Mouse (Mus musculus) right cerebral cortex, postnatal 10 days (tissue): ENCODE measurements around the gene Plekhg5.

Source experiments
- DNase-seq, 2 experiments: peaks; one replicate each; pipeline ENCODE4 v3.0.0; 2021; ENCODE audit warnings: low spot score in 2 of 2

Gene Plekhg5

GRCm38 (mm10) chr4:152146033-152146827 lies 73.9 kb downstream of the Plekhg5 start:
- DNase-seq = no peak

GRCm38 (mm10) chr4:152150546-152150945 lies 78.2 kb downstream of the Plekhg5 start:
- DNase-seq = no peak

- DNase-seq = no peak
These were observed 79.2 kb downstream of the Plekhg5 start for GRCm38 (mm10) chr4:152151451-152151965.

DNA sequence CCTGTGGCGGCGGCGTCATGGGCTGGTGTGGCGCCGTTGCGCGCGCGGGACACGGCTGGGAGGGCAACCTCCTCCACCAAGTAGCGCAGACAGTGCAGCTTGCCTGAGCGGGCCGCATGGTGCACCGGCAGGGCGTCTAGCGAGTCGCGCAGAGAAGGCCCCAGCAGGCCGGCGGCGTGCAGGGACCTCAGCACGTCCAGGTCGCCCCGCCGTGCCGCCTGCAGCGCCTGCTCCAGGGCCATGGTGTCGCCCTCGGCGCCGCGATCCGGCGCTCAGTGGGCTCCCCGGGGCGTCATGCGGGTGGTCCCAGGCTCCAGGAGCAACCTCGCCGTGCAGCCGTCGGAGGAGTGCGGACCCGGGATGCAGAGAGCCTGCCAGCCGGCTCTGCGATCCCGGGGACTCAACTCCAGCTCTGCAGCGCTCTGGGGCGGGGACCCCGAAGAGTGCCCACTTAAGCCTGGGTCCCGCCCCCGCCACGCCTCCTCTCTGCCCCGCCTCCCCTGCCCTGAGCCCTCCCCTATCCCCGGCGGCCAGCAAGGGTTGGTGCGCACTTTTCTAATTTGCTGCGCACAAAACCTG lies 79.8 kb downstream of the Plekhg5 start, which contains the start of gene Espn:
Gene Espn (minus strand): TSS at position 406 of the 579 bp plus-strand sequence.
- DNase-seq = no peak

GRCm38 (mm10) chr4:152153771-152154177 lies 81.5 kb downstream of the Plekhg5 start:
- peak; percentile 76 to 86 for DNase-seq

GRCm38 (mm10) chr4:152155019-152155418 lies 82.7 kb downstream of the Plekhg5 start:
- DNase-seq = no peak

- DNase-seq = no peak
These were observed 85.7 kb downstream of the Plekhg5 start for GRCm38 (mm10) chr4:152157779-152158584.

DNA sequence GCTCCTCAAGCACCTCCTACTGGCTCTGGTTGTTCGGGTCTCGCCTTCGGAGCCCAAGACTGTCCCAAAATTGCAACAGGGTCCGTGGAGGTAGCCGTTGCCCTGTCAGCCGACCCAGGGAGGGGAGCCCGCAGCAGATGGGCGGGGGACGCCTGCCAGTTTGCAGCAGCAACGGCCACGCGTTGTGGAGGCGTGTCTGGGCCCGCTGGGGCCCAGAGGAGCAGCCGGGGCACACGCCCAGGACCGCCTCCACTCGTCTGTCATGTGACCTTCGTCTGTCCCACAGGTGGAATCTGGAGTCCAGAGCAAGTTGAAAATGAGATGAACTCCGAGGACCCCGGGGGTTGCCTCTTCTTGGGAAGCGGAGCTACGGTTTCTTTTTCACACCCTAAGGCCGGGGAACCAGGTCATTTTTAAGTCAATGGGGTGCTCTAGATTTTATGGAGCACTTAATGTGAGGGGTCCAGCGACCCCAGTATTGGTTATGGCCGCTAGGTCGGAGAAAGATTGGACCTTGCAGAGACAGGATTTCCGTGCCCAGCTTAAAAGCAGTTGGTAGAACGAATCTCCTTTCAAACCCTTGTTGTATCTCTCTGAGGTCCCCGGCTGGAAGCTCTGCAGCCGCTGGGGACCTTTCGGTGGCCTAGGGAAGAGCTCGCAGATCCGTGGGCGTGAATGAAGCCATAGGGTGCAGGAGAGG lies 86.4 kb downstream of the Plekhg5 start, which contains the start of gene Hes2:
Gene Hes2 (plus strand): TSS at position 283 of the 700 bp plus-strand sequence.
- DNase-seq = no peak

DNA sequence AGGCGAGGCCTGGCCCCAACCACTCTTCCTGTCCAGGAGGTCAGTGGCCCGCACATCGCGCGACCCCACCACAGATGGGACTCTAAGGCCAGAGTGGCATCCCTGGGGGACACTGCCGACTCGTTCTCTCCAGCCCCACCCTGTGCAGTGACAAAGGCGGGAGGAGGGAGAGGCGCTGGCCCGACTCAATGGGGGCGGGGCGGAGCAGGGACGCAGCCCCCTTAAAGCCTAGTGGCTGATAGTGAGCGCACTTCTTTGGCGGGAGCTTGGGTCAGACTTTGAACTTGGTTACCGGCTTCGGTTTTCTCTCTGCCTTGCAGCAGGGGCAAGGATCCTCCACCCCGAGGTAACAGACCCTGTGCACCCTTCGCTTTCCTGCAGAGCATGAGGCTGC lies 87.0 kb downstream of the Plekhg5 start:
- no peak for DNase-seq

- no peak for DNase-seq
These were observed 88.5 kb downstream of the Plekhg5 start for GRCm38 (mm10) chr4:152160748-152161147.

GRCm38 (mm10) chr4:152161601-152162000 lies 89.3 kb downstream of the Plekhg5 start:
- no peak for DNase-seq

DNA sequence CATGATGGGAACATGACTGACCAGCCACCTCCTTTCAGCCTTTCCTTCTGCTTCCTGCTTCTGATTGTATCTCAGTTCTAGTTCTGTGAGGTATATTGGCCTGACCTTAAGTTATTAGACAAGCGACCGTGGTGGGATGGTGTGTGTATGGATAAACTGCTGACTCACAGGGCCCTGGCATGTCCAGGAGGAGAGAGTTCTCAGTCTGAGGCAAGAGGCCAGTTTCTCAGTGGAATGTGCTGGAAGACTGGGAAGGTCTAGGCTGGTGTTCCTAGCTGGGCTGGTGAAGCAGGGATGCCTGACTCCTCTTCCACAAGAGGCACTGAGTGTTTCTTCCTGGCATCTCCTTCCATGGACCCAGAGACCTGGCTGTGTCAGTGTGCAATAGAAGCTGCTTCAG lies 90.5 kb downstream of the Plekhg5 start:
- no peak for DNase-seq
